Mouse (Mus musculus): ENCODE data around the gene Wdr45. TPM values are rescaled to one million over a fixed set of nuclear protein-coding genes. Genes with fewer than 3 reads are reported as not detected.

The Wdr45 gene
- total RNA-seq, 1 experiment = 55.3 TPM

GRCm38 (mm10) chrX:7680864-7681263, 33.3 kb upstream of the Wdr45 start, which contains the start of gene Magix:
Magix (minus strand) TSS chrX:7681251.
- Histone ChIP-seq H3K27ac (ENCODE audit: insufficient read depth, low read depth, low read length, poor library complexity, severe bottlenecking) (no peak within 1 kb of the TSS), H3K9me3 (ENCODE audit: control insufficient read depth, insufficient read depth, low read depth, low read length) (no peaks in the 10 kb centered on the region), H3K4me3 (ENCODE audit: insufficient read depth in 1 of 2, low read depth in 1 of 2, low read length in 2 of 2, poor library complexity in 1 of 2, severe bottlenecking in 1 of 2) (peak within 1 kb of the TSS; percentile 42 to 53), H3K36me3 (ENCODE audit: control insufficient read depth, insufficient read depth, low read length, poor library complexity, severe bottlenecking) (no peaks in the 10 kb centered on the region), H3K9ac (ENCODE audit: insufficient read depth, low read depth, low read length, poor library complexity, severe bottlenecking) (peak within 1 kb of the TSS; percentile 63; the same call in 1 of the 2 replicates), H3K4me1 (ENCODE audit: control insufficient read depth in 2 of 2, insufficient read depth in 2 of 2, low read length in 2 of 2, poor library complexity in 1 of 2) (0 out of 4 replicates have a peak, but pooled peaks cover 0 to 2% of the 10 kb centered on the region in 2 experiments)
- no peak for DNase-seq (ENCODE audit: low read depth, low spot score)
- in situ Hi-C loops (cut with MboI; ENCODE audit: low sequenced_read_pairs in 2 of 2, unreplicated experiment in 2 of 2) = loop anchor here in 1 of 2 experiments (25.0 kb wide), 1 partner anchor 219 kb away; no protein-coding TSS in a partner anchor
- no peak for TF ChIP-seq MAFK (IDR thresholded peaks at IDR 0.05; ENCODE audit: insufficient read depth, low read depth, low read length)
- TF ChIP-seq ZNF384 (IDR thresholded peaks at IDR 0.05; ENCODE audit: low read depth, low read length) = no peak
- TF ChIP-seq HCFC1 (IDR thresholded peaks at IDR 0.05; ENCODE audit: borderline replicate concordance, insufficient read depth, low read length) = no peak
- no peak for TF ChIP-seq ZC3H11A (IDR thresholded peaks at IDR 0.05; ENCODE audit: borderline replicate concordance, low read depth, low read length)
- TF ChIP-seq CHD2 (IDR thresholded peaks at IDR 0.05; ENCODE audit: low read depth, low read length) = no peak

GRCm38 (mm10) chrX:7688321-7688720, 25.8 kb upstream of the Wdr45 start:
- H3K9ac ChIP-seq (ENCODE audit: insufficient read depth, low read depth, low read length, poor library complexity, severe bottlenecking) = no peak overlapping the region
- H3K4me3 ChIP-seq (ENCODE audit: insufficient read depth in 1 of 2, low read depth in 1 of 2, low read length in 2 of 2, poor library complexity in 1 of 2, severe bottlenecking in 1 of 2) = no peak overlapping the region
- no peaks in the 10 kb centered on the region for H3K36me3 ChIP-seq (ENCODE audit: control insufficient read depth, insufficient read depth, low read length, poor library complexity, severe bottlenecking)
- H3K4me1 ChIP-seq (ENCODE audit: control insufficient read depth in 2 of 2, insufficient read depth in 2 of 2, low read length in 2 of 2, poor library complexity in 1 of 2) = no peaks in the 10 kb centered on the region
- no peak overlapping the region for H3K27ac ChIP-seq (ENCODE audit: insufficient read depth, low read depth, low read length, poor library complexity, severe bottlenecking)
- no peak for TF ChIP-seq ZC3H11A (IDR thresholded peaks at IDR 0.05; ENCODE audit: borderline replicate concordance, low read depth, low read length)
- TF ChIP-seq ZNF384 (IDR thresholded peaks at IDR 0.05; ENCODE audit: low read depth, low read length) = no peak
- TF ChIP-seq HCFC1 (IDR thresholded peaks at IDR 0.05; ENCODE audit: borderline replicate concordance, insufficient read depth, low read length) = no peak
- no peak for TF ChIP-seq CHD2 (IDR thresholded peaks at IDR 0.05; ENCODE audit: low read depth, low read length)
- no peaks in the 10 kb centered on the region for H3K9me3 ChIP-seq (ENCODE audit: control insufficient read depth, insufficient read depth, low read depth, low read length)
- in situ Hi-C loops (cut with MboI; ENCODE audit: low sequenced_read_pairs in 2 of 2, unreplicated experiment in 2 of 2) = loop anchor here in 1 of 2 experiments (25.0 kb wide), 1 partner anchor 226 kb away; no protein-coding TSS in a partner anchor
- DNase-seq (ENCODE audit: low read depth, low spot score) = no peak

DNA sequence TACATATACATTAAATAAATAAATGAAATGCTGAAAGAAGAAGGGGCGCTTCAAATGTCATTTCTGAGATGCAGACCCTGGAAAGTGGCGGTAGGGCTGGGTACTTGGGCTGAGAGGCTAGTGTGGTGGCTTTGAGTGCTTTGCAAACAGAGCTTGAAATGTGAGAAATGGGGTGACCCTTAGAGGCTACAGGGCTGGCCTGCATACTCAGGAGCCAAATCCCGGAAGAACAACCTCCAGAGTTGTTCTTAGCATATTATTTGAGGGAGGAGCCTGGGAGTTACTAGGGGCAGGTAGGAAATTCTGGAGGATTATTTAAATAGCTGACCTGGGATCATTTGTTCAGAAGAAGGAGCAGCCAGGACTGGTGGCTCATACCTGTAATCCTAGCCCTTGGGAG, 23.6 kb upstream of the Wdr45 start:
- no peaks in the 10 kb centered on the region for H3K9me3 ChIP-seq (ENCODE audit: control insufficient read depth, insufficient read depth, low read depth, low read length)
- H3K4me1 ChIP-seq (ENCODE audit: control insufficient read depth in 2 of 2, insufficient read depth in 2 of 2, low read length in 2 of 2, poor library complexity in 1 of 2) = no peaks in the 10 kb centered on the region
- in situ Hi-C loops (cut with MboI; ENCODE audit: low sequenced_read_pairs in 2 of 2, unreplicated experiment in 2 of 2) = loop anchor here in 1 of 2 experiments (25.0 kb wide), 1 partner anchor 228 kb away; no protein-coding TSS in a partner anchor
- DNase-seq (ENCODE audit: low read depth, low spot score) = no peak
- no peak overlapping the region for H3K9ac ChIP-seq (ENCODE audit: insufficient read depth, low read depth, low read length, poor library complexity, severe bottlenecking)
- no peaks in the 10 kb centered on the region for H3K36me3 ChIP-seq (ENCODE audit: control insufficient read depth, insufficient read depth, low read length, poor library complexity, severe bottlenecking)
- H3K4me3 ChIP-seq (ENCODE audit: insufficient read depth in 1 of 2, low read depth in 1 of 2, low read length in 2 of 2, poor library complexity in 1 of 2, severe bottlenecking in 1 of 2) = no peak overlapping the region
- no peak overlapping the region for H3K27ac ChIP-seq (ENCODE audit: insufficient read depth, low read depth, low read length, poor library complexity, severe bottlenecking)
- TF ChIP-seq ZC3H11A (IDR thresholded peaks at IDR 0.05; ENCODE audit: borderline replicate concordance, low read depth, low read length) (no peak), HCFC1 (IDR thresholded peaks at IDR 0.05; ENCODE audit: borderline replicate concordance, insufficient read depth, low read length) (no peak), CHD2 (IDR thresholded peaks at IDR 0.05; ENCODE audit: low read depth, low read length) (no peak), ZNF384 (IDR thresholded peaks at IDR 0.05; ENCODE audit: low read depth, low read length) (no peak), MAFK (IDR thresholded peaks at IDR 0.05; ENCODE audit: insufficient read depth, low read depth, low read length) (no peak)

DNA sequence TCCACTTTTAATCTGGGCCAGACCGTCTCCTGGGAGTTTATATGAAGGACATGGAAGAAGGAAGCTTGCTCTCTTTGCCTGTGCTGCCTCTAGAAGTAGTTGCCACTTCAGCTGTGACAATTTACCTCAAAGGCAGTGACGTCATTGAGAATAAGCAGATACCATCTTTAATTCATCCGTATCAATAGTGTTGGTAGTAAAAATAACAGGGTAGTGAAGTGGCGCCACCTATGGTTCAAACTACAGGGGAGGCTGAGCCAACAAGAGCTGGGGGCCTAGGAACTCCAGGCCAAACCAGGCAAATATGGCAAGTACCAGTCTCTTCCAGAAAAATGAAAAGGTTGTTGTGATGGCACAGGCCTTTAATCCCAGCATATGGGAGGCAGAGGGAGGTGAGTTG, 21.3 kb upstream of the Wdr45 start:
- no peak for DNase-seq (ENCODE audit: low read depth, low spot score)
- TF ChIP-seq HCFC1 (IDR thresholded peaks at IDR 0.05; ENCODE audit: borderline replicate concordance, insufficient read depth, low read length) = no peak
- TF ChIP-seq ZC3H11A (IDR thresholded peaks at IDR 0.05; ENCODE audit: borderline replicate concordance, low read depth, low read length) = no peak
- no peak for TF ChIP-seq MAFK (IDR thresholded peaks at IDR 0.05; ENCODE audit: insufficient read depth, low read depth, low read length)
- no peak for TF ChIP-seq CHD2 (IDR thresholded peaks at IDR 0.05; ENCODE audit: low read depth, low read length)
- TF ChIP-seq ZNF384 (IDR thresholded peaks at IDR 0.05; ENCODE audit: low read depth, low read length) = no peak
- Histone ChIP-seq H3K36me3 (ENCODE audit: control insufficient read depth, insufficient read depth, low read length, poor library complexity, severe bottlenecking) (no peaks in the 10 kb centered on the region), H3K9ac (ENCODE audit: insufficient read depth, low read depth, low read length, poor library complexity, severe bottlenecking) (no peak overlapping the region), H3K27ac (ENCODE audit: insufficient read depth, low read depth, low read length, poor library complexity, severe bottlenecking) (no peak overlapping the region), H3K4me3 (ENCODE audit: insufficient read depth in 1 of 2, low read depth in 1 of 2, low read length in 2 of 2, poor library complexity in 1 of 2, severe bottlenecking in 1 of 2) (no peak overlapping the region), H3K9me3 (ENCODE audit: control insufficient read depth, insufficient read depth, low read depth, low read length) (no peaks in the 10 kb centered on the region), H3K4me1 (ENCODE audit: control insufficient read depth in 2 of 2, insufficient read depth in 2 of 2, low read length in 2 of 2, poor library complexity in 1 of 2) (no peaks in the 10 kb centered on the region)
- in situ Hi-C loops (cut with MboI; ENCODE audit: low sequenced_read_pairs in 2 of 2, unreplicated experiment in 2 of 2) = loop anchor here in 1 of 2 experiments (25.0 kb wide), 1 partner anchor 231 kb away; no protein-coding TSS in a partner anchor

Data from ES-E14 (cell line).